Mouse (Mus musculus) MEL (cell line): Measurements from ENCODE around the gene Rnf208. TPM values are rescaled to one million over a fixed set of nuclear protein-coding genes. Genes with fewer than 3 reads are reported as not detected.

ENCODE experiments used
- DNase-seq: peaks from one replicate; pipeline ENCODE4 v3.0.0; 2011; ENCODE audit warnings: low read depth, low spot score
- H3K27ac ChIP-seq: 2 replicates; pipeline ENCODE4 v1.5.1; 2012; ENCODE audit warnings: low read depth, mild to moderate bottlenecking, control low read depth, low read length, moderate library complexity; ENCODE audit not compliant: control insufficient read depth
- H3K27me3 ChIP-seq, 2 experiments: fragments of 150-350 bp in 1 of 2; sonication (generic) in 1 of 2; 2 replicates each; pipeline ENCODE4 v1.6.1; 2012; ENCODE audit warnings: low read length in 2 of 2, mild to moderate bottlenecking in 2 of 2, improper control_type of control experiment in 1 of 2, moderate library complexity in 1 of 2; ENCODE audit not compliant: insufficient read depth in 2 of 2, control insufficient read depth in 1 of 2
- H3K36me3 ChIP-seq, 2 experiments: 2 replicates each; pipeline ENCODE4 v1.6.1; 2012 to 2014; ENCODE audit warnings: low read length in 2 of 2, improper control_type of control experiment in 1 of 2, inconsistent platforms in 1 of 2, mild to moderate bottlenecking in 1 of 2; ENCODE audit not compliant: insufficient read depth in 2 of 2, control insufficient read depth in 1 of 2
- H3K4me1 ChIP-seq, 2 experiments: fragments of 150-350 bp in 1 of 2; sonication (generic) in 1 of 2; 2 replicates each; pipeline ENCODE4 v1.6.1; 2012; ENCODE audit warnings: low read length in 2 of 2, improper control_type of control experiment in 1 of 2, mild to moderate bottlenecking in 1 of 2; ENCODE audit not compliant: insufficient read depth in 2 of 2, control insufficient read depth in 1 of 2
- H3K4me3 ChIP-seq, 2 experiments: fragments of 150-350 bp in 1 of 2; sonication (generic) in 1 of 2; 2 replicates each; pipeline ENCODE4 v1.5.1; 2012; ENCODE audit warnings: low read depth in 2 of 2, low read length in 2 of 2, mild to moderate bottlenecking in 2 of 2, moderate library complexity in 2 of 2, control low read depth in 1 of 2, improper control_type of control experiment in 1 of 2; ENCODE audit not compliant: control insufficient read depth in 1 of 2, insufficient read depth in 1 of 2
- H3K79me2 ChIP-seq: 2 replicates; pipeline ENCODE4 v1.6.1; 2012; ENCODE audit warnings: mild to moderate bottlenecking, low read length, moderate library complexity; ENCODE audit not compliant: control insufficient read depth, poor library complexity, insufficient read depth
- H3K9ac ChIP-seq: 2 replicates; pipeline ENCODE4 v1.6.1; 2012; ENCODE audit warnings: low read depth, mild to moderate bottlenecking, control low read depth, low read length, moderate library complexity; ENCODE audit not compliant: control insufficient read depth, poor library complexity, severe bottlenecking
- H3K9me3 ChIP-seq: fragments of 150-350 bp; sonication (generic); replicated peaks from 2 replicates; pipeline ENCODE4 v1.6.1; 2012; ENCODE audit warnings: mild to moderate bottlenecking, low read length, improper control_type of control experiment, moderate library complexity; ENCODE audit not compliant: insufficient read depth
- BHLHE40 ChIP-seq: IDR thresholded peaks from 2 replicates; pipeline ENCODE4 v1.6.1; 2012; ENCODE audit warnings: low read depth, mild to moderate bottlenecking, inconsistent platforms, low read length, improper control_type of control experiment, borderline replicate concordance
- ELF1 ChIP-seq: IDR thresholded peaks from 2 replicates; pipeline ENCODE4 v1.6.1; 2014; ENCODE audit warnings: low read depth, mild to moderate bottlenecking, inconsistent platforms, low read length, improper control_type of control experiment, moderate library complexity
- EP300 ChIP-seq, 2 experiments: IDR thresholded peaks; 2 replicates each; pipeline ENCODE4 v1.6.1; 2011; ENCODE audit warnings: improper control_type of control experiment in 2 of 2, low read length in 2 of 2, low read depth in 1 of 2, mild to moderate bottlenecking in 1 of 2
- ETS1 ChIP-seq: IDR thresholded peaks from 2 replicates; pipeline ENCODE4 v1.6.1; 2012; ENCODE audit warnings: low read depth, mild to moderate bottlenecking, inconsistent platforms, low read length, improper control_type of control experiment, moderate library complexity
- HCFC1 ChIP-seq: IDR thresholded peaks from 2 replicates; pipeline ENCODE4 v1.6.1; 2012; ENCODE audit warnings: low read depth, mild to moderate bottlenecking, inconsistent platforms, low read length, improper control_type of control experiment, moderate library complexity
- MAZ ChIP-seq: IDR thresholded peaks from 2 replicates; pipeline ENCODE4 v1.6.1; 2012; ENCODE audit warnings: low read depth, mild to moderate bottlenecking, inconsistent platforms, low read length, improper control_type of control experiment
- MEF2A ChIP-seq: IDR thresholded peaks from 2 replicates; pipeline ENCODE4 v1.6.1; 2014; ENCODE audit warnings: low read depth, mild to moderate bottlenecking, inconsistent platforms, low read length, improper control_type of control experiment; ENCODE audit not compliant: poor library complexity, insufficient replicate concordance, severe bottlenecking; ENCODE audit errors: extremely low read depth
- MXI1 ChIP-seq: IDR thresholded peaks from 2 replicates; pipeline ENCODE4 v1.6.1; 2011; ENCODE audit warnings: mild to moderate bottlenecking, low read depth, low read length, improper control_type of control experiment
- MYB ChIP-seq: IDR thresholded peaks from 2 replicates; pipeline ENCODE4 v1.6.1; 2011; ENCODE audit warnings: mild to moderate bottlenecking, low read depth, low read length, improper control_type of control experiment
- NRF1 ChIP-seq: IDR thresholded peaks from 2 replicates; pipeline ENCODE4 v1.6.1; 2014; ENCODE audit warnings: low read depth, mild to moderate bottlenecking, inconsistent platforms, low read length, improper control_type of control experiment, moderate library complexity; ENCODE audit not compliant: poor library complexity, insufficient read depth, severe bottlenecking
- POLR2A ChIP-seq, 2 experiments: IDR thresholded peaks; 2 replicates each; pipeline ENCODE4 v1.6.1; 2011 to 2012; ENCODE audit warnings: low read length in 2 of 2, mild to moderate bottlenecking in 2 of 2, control low read depth in 1 of 2, improper control_type of control experiment in 1 of 2, low read depth in 1 of 2, moderate library complexity in 1 of 2; ENCODE audit not compliant: control insufficient read depth in 1 of 2, insufficient read depth in 1 of 2, poor library complexity in 1 of 2
- POLR2AphosphoS2 ChIP-seq: IDR thresholded peaks from 2 replicates; pipeline ENCODE4 v1.6.1; 2011; ENCODE audit warnings: low read length, improper control_type of control experiment
- RCOR1 ChIP-seq: IDR thresholded peaks from 2 replicates; pipeline ENCODE4 v1.6.1; 2012; ENCODE audit warnings: low read depth, mild to moderate bottlenecking, inconsistent platforms, low read length, improper control_type of control experiment
- SIN3A ChIP-seq: IDR thresholded peaks from 2 replicates; pipeline ENCODE4 v1.6.1; 2012; ENCODE audit warnings: low read length, improper control_type of control experiment, inconsistent platforms
- SMC3 ChIP-seq: IDR thresholded peaks from 2 replicates; pipeline ENCODE4 v1.6.1; 2011; ENCODE audit warnings: low read depth, low read length, improper control_type of control experiment
- TCF12 ChIP-seq: IDR thresholded peaks from 2 replicates; pipeline ENCODE4 v1.6.1; 2014; ENCODE audit warnings: low read depth, mild to moderate bottlenecking, inconsistent platforms, low read length, improper control_type of control experiment, moderate library complexity
- USF1 ChIP-seq: IDR thresholded peaks from 2 replicates; pipeline ENCODE4 v1.6.1; 2014; ENCODE audit warnings: low read depth, mild to moderate bottlenecking, inconsistent platforms, low read length, improper control_type of control experiment, moderate library complexity
- USF2 ChIP-seq, 2 experiments: IDR thresholded peaks; 2 replicates each; pipeline ENCODE4 v1.6.1; 2011 to 2012; ENCODE audit warnings: improper control_type of control experiment in 2 of 2, low read length in 2 of 2, borderline replicate concordance in 1 of 2, inconsistent platforms in 1 of 2, low read depth in 1 of 2, mild to moderate bottlenecking in 1 of 2; ENCODE audit not compliant: insufficient read depth in 1 of 2
- ZC3H11A ChIP-seq: IDR thresholded peaks from 2 replicates; pipeline ENCODE4 v1.6.1; 2012; ENCODE audit warnings: low read depth, mild to moderate bottlenecking, inconsistent platforms, low read length, improper control_type of control experiment
- ZKSCAN1 ChIP-seq: IDR thresholded peaks from 2 replicates; pipeline ENCODE4 v1.6.1; 2012; ENCODE audit warnings: low read depth, mild to moderate bottlenecking, inconsistent platforms, low read length, improper control_type of control experiment, moderate library complexity
- ZMIZ1 ChIP-seq: IDR thresholded peaks from 2 replicates; pipeline ENCODE4 v1.6.1; 2012; ENCODE audit warnings: low read depth, mild to moderate bottlenecking, inconsistent platforms, low read length, improper control_type of control experiment, moderate library complexity
- polyA plus RNA-seq, 2 experiments: library from polyadenylated mRNA; stranded (reverse) in 1 of 2; unstranded in 1 of 2; fragments of >175 nt in 1 of 2; fragments of >200 nt in 1 of 2; gene quantifications; 2 replicates each; pipeline versions ENCODE4 v1.2.1 to v1.2.4; 2012; ENCODE audit warnings: low replicate concordance in 2 of 2, low read depth in 1 of 2; ENCODE audit not compliant: insufficient read length in 2 of 2, insufficient read depth in 1 of 2, missing spikeins in 1 of 2
- total RNA-seq: library from RNA; depleted of rRNA; stranded (reverse); fragments of 300-350 nt; gene quantifications from 2 replicates; pipeline ENCODE4 v1.2.3, GENCODE M21; 2012

The Rnf208 gene
- total and polyA plus RNA-seq, 3 experiments, result 6.0 to 21.8 TPM; not detected in 1

GRCm38 (mm10) chr2:25267241-25267640, 25.2 kb downstream of the Rnf208 start:
- H3K9ac ChIP-seq, result peak overlapping the region; percentile 66
- TF ChIP-seq MXI1 (no peak), POLR2A (IDR thresholded peaks at IDR 0.05; ENCODE audit: control insufficient read depth in 1 of 2, insufficient read depth in 1 of 2, low read depth in 1 of 2, low read length in 2 of 2, poor library complexity in 1 of 2) (0 out of 4 replicates have a peak, but pooled peaks of 1 of the 2 experiments have one; percentile 18)
- H3K36me3 ChIP-seq, result peaks cover 0 to 41% of the 10 kb centered on the region in 2 experiments; a peak in 3 of 4 replicates
- peaks cover 70% of the 10 kb centered on the region for H3K79me2 ChIP-seq
- peaks cover 10 to 53% of the 10 kb centered on the region in 2 experiments for H3K4me1 ChIP-seq
- DNase-seq, result peak; percentile 51
- peak overlapping the region; percentile 46 to 63 for H3K4me3 ChIP-seq
- H3K27ac ChIP-seq, result peak overlapping the region; percentile 70
- no peaks in the 10 kb centered on the region for H3K9me3 ChIP-seq
- no peaks in the 10 kb centered on the region for H3K27me3 ChIP-seq

GRCm38 (mm10) chr2:25267746-25268309, 25.8 kb downstream of the Rnf208 start:
- no peak for DNase-seq
- no peak overlapping the region; the same call in 1 of the 2 replicates for H3K9ac ChIP-seq
- no peaks in the 10 kb centered on the region for H3K27me3 ChIP-seq
- H3K9me3 ChIP-seq, result no peaks in the 10 kb centered on the region
- H3K27ac ChIP-seq, result peak overlapping the region; percentile 29
- H3K4me1 ChIP-seq, result peaks cover 10 to 53% of the 10 kb centered on the region in 2 experiments
- H3K36me3 ChIP-seq, result peaks cover 0 to 41% of the 10 kb centered on the region in 2 experiments; a peak in 3 of 4 replicates
- TF ChIP-seq ETS1, result peak; percentile 53; the same call in 1 of the 2 replicates
- no peak for TF ChIP-seq BHLHE40
- no peak for TF ChIP-seq ZKSCAN1
- TF ChIP-seq ZMIZ1, result no peak
- H3K79me2 ChIP-seq, result peaks cover 72% of the 10 kb centered on the region
- H3K4me3 ChIP-seq, result no peak overlapping the region

GRCm38 (mm10) chr2:25271827-25272511, 29.9 kb downstream of the Rnf208 start, which contains the start of the genes Ssna1 and Anapc2:
TSS of gene Ssna1 (minus strand) at chr2:25272438.
TSS of gene Anapc2 (plus strand) at chr2:25272478.
- Histone ChIP-seq H3K4me1 (peaks cover 5 to 26% of the 10 kb centered on the region in 2 experiments), H3K27me3 (no peaks in the 10 kb centered on the region), H3K79me2 (peaks cover 36% of the 10 kb centered on the region), H3K9ac (peak within 1 kb of the TSS; percentile 84), H3K4me3 (peak within 1 kb of the TSS; percentile 76 to 87), H3K36me3 (peaks cover 1 to 26% of the 10 kb centered on the region in 2 experiments), H3K27ac (peak within 1 kb of the TSS; percentile 60), H3K9me3 (no peaks in the 10 kb centered on the region)
- DNase-seq, result peak; percentile 98
- peak; percentile 63 for TF ChIP-seq MYB
- TF ChIP-seq SIN3A, result peak; percentile 97
- TF ChIP-seq NRF1, result peak; percentile 87
- TF ChIP-seq HCFC1, result peak; percentile 93
- no peak for TF ChIP-seq SMC3
- TF ChIP-seq RCOR1, result no peak
- no peak for TF ChIP-seq MEF2A
- TF ChIP-seq POLR2A (IDR thresholded peaks at IDR 0.05; ENCODE audit: control insufficient read depth in 1 of 2, insufficient read depth in 1 of 2, low read depth in 1 of 2, low read length in 2 of 2, poor library complexity in 1 of 2), result peak; percentile 67 to 89
- peak; percentile 65; the same call in 1 of the 2 replicates for TF ChIP-seq ZMIZ1
- TF ChIP-seq ZC3H11A, result 0 out of 2 replicates have a peak, but pooled peaks have one; percentile 8
- TF ChIP-seq MAZ, result no peak
- TF ChIP-seq POLR2AphosphoS2, result peak; percentile 92
- 0 out of 4 replicates have a peak, but pooled peaks of 1 of the 2 experiments have one; percentile 8 for TF ChIP-seq EP300 (IDR thresholded peaks at IDR 0.05; ENCODE audit: low read depth in 1 of 2, low read length in 2 of 2)
- peak; percentile 82 for TF ChIP-seq MXI1
- TF ChIP-seq TCF12, result peak; percentile 59
- TF ChIP-seq USF2 (IDR thresholded peaks at IDR 0.05; ENCODE audit: borderline replicate concordance in 1 of 2, insufficient read depth in 1 of 2, low read depth in 1 of 2, low read length in 2 of 2), result no peak
- peak; percentile 79 for TF ChIP-seq ELF1
- TF ChIP-seq BHLHE40, result no peak
- 0 out of 2 replicates have a peak, but pooled peaks have one; percentile 25 for TF ChIP-seq USF1
